Mouse (Mus musculus) liver, adult (tissue): ENCODE results near the gene Nelfb.

ENCODE experiments used
- GATA4 ChIP-seq: IDR thresholded peaks from 2 replicates; pipeline ENCODE4 v1.6.1; 2014; ENCODE audit warnings: mild to moderate bottlenecking, low read length; ENCODE audit not compliant: insufficient replicate concordance

The Nelfb gene

GRCm38 (mm10) chr2:25211121-25211670 is at the start of gene Nelfb:
TSS of gene Nelfb (minus strand) at chr2:25211489.
- TF ChIP-seq GATA4 = no peak; the same call in 1 of the 2 replicates

GRCm38 (mm10) chr2:25258887-25259286 is 47.6 kb upstream of the Nelfb start:
- TF ChIP-seq GATA4 = no peak

GRCm38 (mm10) chr2:25255284-25255779 is 44.0 kb upstream of the Nelfb start, which contains the start of gene Tmem203:
TSS of gene Tmem203 (plus strand) at chr2:25255439.
- no peak; the same call in 1 of the 2 replicates for TF ChIP-seq GATA4

GRCm38 (mm10) chr2:25252331-25252730 is 41.0 kb upstream of the Nelfb start:
- no peak for TF ChIP-seq GATA4

GRCm38 (mm10) chr2:25246183-25247072 is 35.1 kb upstream of the Nelfb start, which contains the start of gene AL732309.1:
TSS of gene AL732309.1 (minus strand) at chr2:25246863.
- TF ChIP-seq GATA4 = no peak

GRCm38 (mm10) chr2:25244144-25244543 is 32.9 kb upstream of the Nelfb start:
- no peak for TF ChIP-seq GATA4

- no peak for TF ChIP-seq GATA4
These were observed 32.1 kb upstream of the Nelfb start for GRCm38 (mm10) chr2:25243342-25243741.

GRCm38 (mm10) chr2:25242101-25242506 is 30.8 kb upstream of the Nelfb start, which contains the start of the genes Rnf208 and Cysrt1:
TSS of gene Rnf208 (plus strand) at chr2:25242255.
TSS of gene Cysrt1 (minus strand) at chr2:25242452.
- no peak for TF ChIP-seq GATA4

- no peak for TF ChIP-seq GATA4
These were observed 30.1 kb upstream of the Nelfb start for GRCm38 (mm10) chr2:25241438-25241775.

GRCm38 (mm10) chr2:25240723-25241437 is 29.6 kb upstream of the Nelfb start:
- no peak for TF ChIP-seq GATA4

GRCm38 (mm10) chr2:25240310-25240709 is 29.0 kb upstream of the Nelfb start:
- no peak for TF ChIP-seq GATA4

GRCm38 (mm10) chr2:25239766-25240165 is 28.5 kb upstream of the Nelfb start:
- TF ChIP-seq GATA4 = no peak

- no peak for TF ChIP-seq GATA4
These were observed 26.8 kb upstream of the Nelfb start for GRCm38 (mm10) chr2:25238106-25238505.

- TF ChIP-seq GATA4 = no peak
These were observed 26.2 kb upstream of the Nelfb start for GRCm38 (mm10) chr2:25237522-25237921.

- no peak for TF ChIP-seq GATA4
These were observed 25.3 kb upstream of the Nelfb start, which contains the start of gene Rnf224 for GRCm38 (mm10) chr2:25236614-25237013. TSS of gene Rnf224 (minus strand) at chr2:25236787.
